In the genomic region with DNA sequence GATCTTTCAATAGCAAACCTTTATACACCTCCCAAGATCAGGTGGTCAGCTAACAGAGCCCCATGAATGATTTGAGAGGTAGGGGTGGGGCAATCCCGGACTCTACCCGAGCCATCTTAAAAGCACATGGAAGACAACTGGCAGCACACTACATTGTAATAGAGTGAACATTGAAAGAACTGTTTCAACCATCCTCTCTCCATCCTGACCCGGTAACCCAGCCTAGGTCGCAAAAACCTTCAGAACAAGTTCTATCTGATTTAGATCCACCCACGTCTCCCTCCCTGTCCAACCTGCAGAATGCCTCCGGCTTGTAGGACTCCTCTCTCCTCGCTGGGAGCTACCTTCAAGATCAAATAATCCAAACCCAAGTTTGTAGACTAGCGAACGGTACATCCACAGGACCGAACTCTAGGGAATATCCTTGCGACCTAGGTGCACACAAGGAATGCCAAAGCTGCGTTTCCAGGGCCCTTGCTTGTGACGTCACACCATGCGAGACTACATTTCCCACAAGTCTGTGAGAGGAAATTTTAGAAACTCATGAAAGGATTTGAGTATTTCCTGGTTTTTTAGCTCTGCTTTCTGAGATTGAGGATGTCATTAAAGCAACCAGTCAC, we compare ENCODE assay signal across 8 mouse cellular contexts. TPM values are rescaled to one million over a fixed set of nuclear protein-coding genes. Genes with fewer than 3 reads are reported as not detected.
DNase-seq lines count a peak whose midpoint lies in the region; ATAC-seq and TF ChIP-seq lines count a peak whose summit lies in the region.

TSS of gene Zfp72 (minus strand) at position 466 of the 620 bp plus-strand sequence.

- no peaks in the 10 kb centered on the region for H3K79me2 ChIP-seq in CH12.LX (replicated peaks; ENCODE audit: control insufficient read depth, extremely low read depth, insufficient read depth, poor library complexity, severe bottlenecking)

- intact Hi-C loops in heart, postnatal 14 days (cut with DNase I): no loop called here

- in situ Hi-C loops in CH12.LX (cut with MboI; ENCODE audit: low pct_ligation_motif_present, low pct_unique_long_range_greater_than_20kb, low sequenced_read_pairs): no loop called here

- no peak for TF ChIP-seq EP300 in CH12.LX (IDR thresholded peaks at IDR 0.05; ENCODE audit: low read length)

- dilution Hi-C loops in CH12.LX (cut with MboI; ENCODE audit: extremely low pct_ligation_motif_present, extremely low pct_unique_long_range_greater_than_20kb, low sequenced_read_pairs): no loop called here

- TF ChIP-seq POLR2A in CH12.LX (IDR thresholded peaks at IDR 0.05; ENCODE audit: low read depth, low read length): 0 out of 2 replicates have a peak, but pooled peaks have one; percentile 22
- peak; percentile 74; the same call in 1 of the 2 replicates for TF ChIP-seq POLR2A in testis, adult 2 months (IDR thresholded peaks at IDR 0.05; ENCODE audit: control insufficient read depth, low read depth, low read length)

- no peak for TF ChIP-seq RAD21 in CH12.LX (IDR thresholded peaks at IDR 0.05; ENCODE audit: low read depth, low read length)

- peak; percentile 73 for DNase-seq in CH12.LX (ENCODE audit: extremely low read depth)
- peak; percentile 38 for DNase-seq in c-Kit-positive CD71-negative TER-119-negative erythroid progenitor cells, embryonic 14.5 days (ENCODE audit: low read depth)
- DNase-seq in heart, postnatal 14 days: peak; percentile 48 to 79
- peak; percentile 57 for DNase-seq in large intestine, adult 2 months (ENCODE audit: low read depth, low spot score)

- peak; percentile 95 for ATAC-seq in forebrain, embryonic 13.5 days
- peak; percentile 48; the same call in 1 of the 2 replicates for ATAC-seq in liver, embryonic 16.5 days (ENCODE audit: low read depth)
- ATAC-seq in neural tube, embryonic 12.5 days (ENCODE audit: low FRiP score, low read depth): peak; percentile 94

- no peak within 1 kb of the TSS for H3K27ac ChIP-seq in CH12.LX (ENCODE audit: insufficient read depth, low read depth)
- H3K27ac ChIP-seq in forebrain, embryonic 13.5 days: no peak within 1 kb of the TSS
- no peak within 1 kb of the TSS for H3K27ac ChIP-seq in liver, embryonic 16.5 days (ENCODE audit: low read length)
- H3K27ac ChIP-seq in neural tube, embryonic 12.5 days: no peak within 1 kb of the TSS
- peak within 1 kb of the TSS; percentile 74 for H3K27ac ChIP-seq in testis, adult 2 months (ENCODE audit: control insufficient read depth, insufficient read depth, low read depth, low read length)

- H3K36me3 ChIP-seq in CH12.LX (replicated peaks in 1 of 2; ENCODE audit: control insufficient read depth in 1 of 2, insufficient read depth in 1 of 2, low read length in 1 of 2): no peaks in the 10 kb centered on the region
- H3K36me3 ChIP-seq in forebrain, embryonic 13.5 days (ENCODE audit: poor library complexity, severe bottlenecking): no peaks in the 10 kb centered on the region
- H3K36me3 ChIP-seq in liver, embryonic 16.5 days (ENCODE audit: control insufficient read depth, insufficient read depth): no peaks in the 10 kb centered on the region
- H3K36me3 ChIP-seq in neural tube, embryonic 12.5 days: no peaks in the 10 kb centered on the region
- H3K36me3 ChIP-seq in testis, adult 2 months (ENCODE audit: control insufficient read depth, insufficient read depth, low read length): no peaks in the 10 kb centered on the region

- H3K9me3 ChIP-seq in CH12.LX (replicated peaks; ENCODE audit: low read length): no peaks in the 10 kb centered on the region
- no peaks in the 10 kb centered on the region for H3K9me3 ChIP-seq in forebrain, embryonic 13.5 days (replicated peaks)
- no peaks in the 10 kb centered on the region for H3K9me3 ChIP-seq in liver, embryonic 16.5 days (replicated peaks; ENCODE audit: control insufficient read depth, low read length)
- H3K9me3 ChIP-seq in neural tube, embryonic 12.5 days: no peaks in the 10 kb centered on the region

- H3K4me3 ChIP-seq in CH12.LX (replicated peaks in 1 of 3; ENCODE audit: low read depth in 2 of 3, low read length in 2 of 3, poor library complexity in 1 of 3): peak within 1 kb of the TSS; percentile 55 to 87 (median 73)
- H3K4me3 ChIP-seq in forebrain, embryonic 13.5 days: peak within 1 kb of the TSS; percentile 63
- peak within 1 kb of the TSS; percentile 62 for H3K4me3 ChIP-seq in liver, embryonic 16.5 days (ENCODE audit: low read depth, low read length)
- H3K4me3 ChIP-seq in neural tube, embryonic 12.5 days: peak within 1 kb of the TSS; percentile 58
- H3K4me3 ChIP-seq in testis, adult 2 months (ENCODE audit: control insufficient read depth, low read depth, low read length): peak within 1 kb of the TSS; percentile 98

- H3K27me3 ChIP-seq in CH12.LX (replicated peaks): no peaks in the 10 kb centered on the region
- no peaks in the 10 kb centered on the region for H3K27me3 ChIP-seq in forebrain, embryonic 13.5 days
- H3K27me3 ChIP-seq in liver, embryonic 16.5 days (ENCODE audit: control insufficient read depth, insufficient read depth, low read depth, low read length): no peaks in the 10 kb centered on the region
- no peaks in the 10 kb centered on the region for H3K27me3 ChIP-seq in neural tube, embryonic 12.5 days (replicated peaks)
- no peaks in the 10 kb centered on the region for H3K27me3 ChIP-seq in testis, adult 2 months (ENCODE audit: control insufficient read depth, insufficient read depth, low read length)

- TF ChIP-seq CTCF in CH12.LX (conservative IDR thresholded peaks at IDR 0.05 in 1 of 2, IDR thresholded peaks at IDR 0.05 in 1 of 2; ENCODE audit: low read depth in 2 of 2, low read length in 2 of 2): no peak
- no peak for TF ChIP-seq CTCF in testis, adult 2 months (IDR thresholded peaks at IDR 0.05; ENCODE audit: control insufficient read depth, insufficient read depth, insufficient replicate concordance, low read depth, low read length)

- WGBS in forebrain, embryonic 13.5 days: 2% methylated on average over 14 of the region's 14 CpGs
- 2% methylated on average over 14 of the region's 14 CpGs for WGBS in large intestine, adult 2 months
- WGBS in liver, embryonic 16.5 days (ENCODE audit: insufficient replicate concordance): 1% methylated on average over 14 of the region's 14 CpGs
- WGBS in neural tube, embryonic 12.5 days: under 1% methylated on average over 14 of the region's 14 CpGs

- no peak within 1 kb of the TSS for H3K4me2 ChIP-seq in CH12.LX (ENCODE audit: insufficient read depth, low read depth, poor library complexity, severe bottlenecking)
- peak within 1 kb of the TSS; percentile 70 for H3K4me2 ChIP-seq in forebrain, embryonic 13.5 days
- peak within 1 kb of the TSS; percentile 67 for H3K4me2 ChIP-seq in liver, embryonic 16.5 days (ENCODE audit: low read depth, low read length)
- peak within 1 kb of the TSS; percentile 57 for H3K4me2 ChIP-seq in neural tube, embryonic 12.5 days (replicated peaks)

- H3K4me1 ChIP-seq in CH12.LX (ENCODE audit: control insufficient read depth in 1 of 2, insufficient read depth in 2 of 2): peaks cover 0 to 4% of the 10 kb centered on the region in 2 experiments; a peak in 2 of 4 replicates
- peaks cover 5% of the 10 kb centered on the region; the same call in 1 of the 2 replicates for H3K4me1 ChIP-seq in forebrain, embryonic 13.5 days
- H3K4me1 ChIP-seq in liver, embryonic 16.5 days (ENCODE audit: control insufficient read depth, low read depth, low read length): no peaks in the 10 kb centered on the region
- H3K4me1 ChIP-seq in neural tube, embryonic 12.5 days: no peaks in the 10 kb centered on the region
- H3K4me1 ChIP-seq in testis, adult 2 months (ENCODE audit: control insufficient read depth, insufficient read depth, low read length): no peaks in the 10 kb centered on the region

- peak within 1 kb of the TSS; percentile 26; the same call in 1 of the 2 replicates for H3K9ac ChIP-seq in CH12.LX (ENCODE audit: insufficient read depth, low read depth)
- H3K9ac ChIP-seq in forebrain, embryonic 13.5 days: peak within 1 kb of the TSS; percentile 63
- peak within 1 kb of the TSS; percentile 26 for H3K9ac ChIP-seq in liver, embryonic 16.5 days (ENCODE audit: low read depth, low read length)
- H3K9ac ChIP-seq in neural tube, embryonic 12.5 days: peak within 1 kb of the TSS; percentile 42

TF ChIP-seq in CH12.LX, 34 proteins besides CTCF, POLR2A, EP300 and RAD21 (continues in another document):
- TF ChIP-seq MYC (IDR thresholded peaks at IDR 0.05; ENCODE audit: low read depth, low read length): no peak
- no peak for TF ChIP-seq NRF1 (IDR thresholded peaks at IDR 0.05; ENCODE audit: low read depth, low read length)
- TF ChIP-seq MXI1 (IDR thresholded peaks at IDR 0.05; ENCODE audit: low read depth, low read length): peak; percentile 74
- peak; percentile 56; the same call in 1 of the 2 replicates for TF ChIP-seq KAT2A (IDR thresholded peaks at IDR 0.05; ENCODE audit: insufficient replicate concordance, low read length)
- TF ChIP-seq SIN3A (IDR thresholded peaks at IDR 0.05; ENCODE audit: low read length): peak; percentile 76; the same call in 1 of the 2 replicates
- peak; percentile 73 for TF ChIP-seq ELF1 (IDR thresholded peaks at IDR 0.05; ENCODE audit: low read depth, low read length)
- TF ChIP-seq E2F4 (IDR thresholded peaks at IDR 0.05; ENCODE audit: insufficient replicate concordance, low read depth, low read length): no peak
- TF ChIP-seq MAZ (IDR thresholded peaks at IDR 0.05; ENCODE audit: low read depth, low read length): no peak
- no peak for TF ChIP-seq NELFE (IDR thresholded peaks at IDR 0.05; ENCODE audit: low read depth, low read length)
- TF ChIP-seq MAX (IDR thresholded peaks at IDR 0.05; ENCODE audit: low read length): peak; percentile 37; the same call in 1 of the 2 replicates
- no peak for TF ChIP-seq ZNF384 (IDR thresholded peaks at IDR 0.05; ENCODE audit: low read depth, low read length)
- no peak for TF ChIP-seq MAFK (IDR thresholded peaks at IDR 0.05; ENCODE audit: insufficient replicate concordance, low read length)
- TF ChIP-seq HCFC1 (IDR thresholded peaks at IDR 0.05; ENCODE audit: low read depth, low read length): peak; percentile 91
- TF ChIP-seq ZMIZ1 (IDR thresholded peaks at IDR 0.05; ENCODE audit: low read depth, low read length): no peak
- peak; percentile 49; the same call in 1 of the 2 replicates for TF ChIP-seq TBP (conservative IDR thresholded peaks at IDR 0.05; ENCODE audit: low read depth, low read length)
- no peak for TF ChIP-seq GABPA (IDR thresholded peaks at IDR 0.05; ENCODE audit: insufficient replicate concordance, low read depth, low read length)

RNA-seq across cellular contexts. Expression of gene Zfp72, which starts in this region (rescaled TPM):
- total RNA-seq in CH12.LX (2012; rRNA removed) (0.85 and 1.2 TPM in 2 replicates), CH12.LX (2014; rRNA removed) (6.9 and 8.5 TPM in 2 replicates)
- polyA plus RNA-seq in CH12.LX (2012; ENCODE audit: insufficient read length, low read depth): 2.4 and 3.0 TPM in 2 replicates
- polyA plus RNA-seq in forebrain, embryonic 13.5 days (2015; fragmentation: Nextera tagmentation; extraction: Ambion mirVana): 3.7 TPM in 2 replicates
- total RNA-seq in heart, postnatal 14 days (2021): 1 to 10 TPM; 3.1 to 3.3 TPM
- polyA plus RNA-seq in large intestine, adult 2 months (2012; rRNA removed): 0.15 and 0.29 TPM in 2 replicates
- 0.50 and 0.73 TPM in 2 replicates for polyA plus RNA-seq in liver, embryonic 16.5 days (2015; fragmentation: Nextera tagmentation; extraction: Ambion mirVana)
- 4.4 and 5.1 TPM in 2 replicates for polyA plus RNA-seq in neural tube, embryonic 12.5 days (2016; fragmentation: Nextera tagmentation; extraction: Ambion mirVana)
- 2.2 and 2.3 TPM in 2 replicates for polyA plus RNA-seq in testis, adult 2 months (2012; rRNA removed)

Comparison
In these comparisons a context has a peak if more than half of its experiments do, and no peak if none do; other contexts are left out.
1. Peak in DNase-seq in large intestine, adult 2 months; RNA of the gene not detected or under 1 TPM.
2. Peak in ATAC-seq, H3K4me3 ChIP-seq, H3K9ac ChIP-seq and H3K4me2 ChIP-seq in liver, embryonic 16.5 days; RNA of the gene not detected or under 1 TPM.